Mouse (Mus musculus) cerebral cortex, adult 2 months (tissue): ENCODE measurements around the gene Cldn3.

ENCODE experiments used
- WGBS: fragments of 180-500 bp; shearing (Covaris S2); methylation state at CpG from one replicate; pipeline ENCODE4 v1.1.7; 2018; 5-methylcytosine and 5-hydroxymethylcytosine counted together

Gene Cldn3

GRCm38 (mm10) chr5:135007802-135008571, 22.0 kb downstream of the Cldn3 start:
- WGBS, result 35% methylated on average over 16 of the region's 16 CpGs

GRCm38 (mm10) chr5:135008671-135009589, 22.9 kb downstream of the Cldn3 start, which contains the start of gene Abhd11:
Abhd11 (plus strand) TSS chr5:135009152.
- under 1% methylated on average over 52 of the region's 52 CpGs for WGBS

GRCm38 (mm10) chr5:135009590-135010319, 23.7 kb downstream of the Cldn3 start:
- 0% methylated on average over 37 of the region's 37 CpGs for WGBS

- WGBS, result 53% methylated on average over 7 of the region's 7 CpGs
These were observed 24.3 kb downstream of the Cldn3 start for GRCm38 (mm10) chr5:135010320-135010709.

GRCm38 (mm10) chr5:135010841-135011743, 25.1 kb downstream of the Cldn3 start:
- 81% methylated on average over 25 of the region's 25 CpGs for WGBS

- WGBS, result 42% methylated on average over 26 of the region's 26 CpGs
These were observed 26.0 kb downstream of the Cldn3 start for GRCm38 (mm10) chr5:135011809-135012613.

GRCm38 (mm10) chr5:135012671-135013441, 26.8 kb downstream of the Cldn3 start:
- 10% methylated on average over 16 of the region's 16 CpGs for WGBS

GRCm38 (mm10) chr5:135015497-135015896, 29.5 kb downstream of the Cldn3 start:
- 12% methylated on average over 7 of the region's 7 CpGs for WGBS

- 58% methylated on average over 4 of the region's 4 CpGs for WGBS
These were observed 30.3 kb downstream of the Cldn3 start for GRCm38 (mm10) chr5:135016224-135016759.

- 31% methylated on average over 6 of the region's 6 CpGs for WGBS
These were observed 35.8 kb downstream of the Cldn3 start for GRCm38 (mm10) chr5:135021814-135022213.

- 1% methylated on average over 61 of the region's 61 CpGs for WGBS
These were observed 37.5 kb downstream of the Cldn3 start, which contains the start of gene Stx1a for GRCm38 (mm10) chr5:135023344-135024173. Stx1a (plus strand) TSS chr5:135023482.

GRCm38 (mm10) chr5:135024665-135025224, 38.7 kb downstream of the Cldn3 start:
- 45% methylated on average over 11 of the region's 11 CpGs for WGBS

- 9% methylated on average over 7 of the region's 7 CpGs for WGBS
These were observed 39.9 kb downstream of the Cldn3 start for GRCm38 (mm10) chr5:135025899-135026298.

GRCm38 (mm10) chr5:135029007-135029854, 43.2 kb downstream of the Cldn3 start:
- WGBS, result 29% methylated on average over 18 of the region's 18 CpGs

- WGBS, result 77% methylated on average over 5 of the region's 5 CpGs
These were observed 46.6 kb downstream of the Cldn3 start for GRCm38 (mm10) chr5:135032581-135032980.

GRCm38 (mm10) chr5:135034593-135034992, 48.6 kb downstream of the Cldn3 start:
- 93% methylated on average over 2 of the region's 2 CpGs for WGBS
